Comparison of ENCODE assay signal across 21 mouse cellular contexts in genomic region chr4:56845896-56846533, GRCm38 (mm10). TPM values are rescaled to one million over a fixed set of nuclear protein-coding genes. Genes with fewer than 3 reads are reported as not detected.
DNase-seq lines count a peak whose midpoint lies in the region; ATAC-seq and TF ChIP-seq lines count a peak whose summit lies in the region.
"Had no signal": no experiment of that assay in that cellular context is flagged by ENCODE, and none has a peak within 500 bp of the region (broad histone marks: within the 10 kb centered on the region; RNA-seq: fewer than 3 reads in every experiment).

No protein-coding gene starts in this region.

- no peak overlapping the region for H3K27ac ChIP-seq in limb, embryonic 15.5 days
- no peak overlapping the region for H3K27ac ChIP-seq in limb, embryonic 10.5 days
- H3K27ac ChIP-seq in intestine, embryonic 15.5 days: no peak overlapping the region
- H3K27ac ChIP-seq: forebrain, embryonic 12.5 days; kidney, embryonic 15.5 days; midbrain, embryonic 15.5 days had no signal

- H3K9me3 ChIP-seq in limb, embryonic 15.5 days: no peaks in the 10 kb centered on the region
- no peaks in the 10 kb centered on the region for H3K9me3 ChIP-seq in limb, embryonic 10.5 days (replicated peaks)
- no peaks in the 10 kb centered on the region for H3K9me3 ChIP-seq in E14TG2a.4 (ENCODE audit: low read length)
- H3K9me3 ChIP-seq in intestine, embryonic 15.5 days: no peaks in the 10 kb centered on the region
- H3K9me3 ChIP-seq: midbrain, embryonic 15.5 days had no signal

- H3K27me3 ChIP-seq in limb, embryonic 15.5 days: no peaks in the 10 kb centered on the region
- H3K27me3 ChIP-seq in limb, embryonic 10.5 days (ENCODE audit: low read depth, poor library complexity, severe bottlenecking): no peaks in the 10 kb centered on the region
- no peaks in the 10 kb centered on the region for H3K27me3 ChIP-seq in E14TG2a.4 (ENCODE audit: insufficient read depth, low read length)
- no peaks in the 10 kb centered on the region for H3K27me3 ChIP-seq in intestine, embryonic 15.5 days (replicated peaks)
- H3K27me3 ChIP-seq: forebrain, embryonic 12.5 days; kidney, embryonic 15.5 days; midbrain, embryonic 15.5 days had no signal

- peaks cover 4% of the 10 kb centered on the region for H3K4me1 ChIP-seq in limb, embryonic 15.5 days
- peaks cover 5% of the 10 kb centered on the region; the same call in 1 of the 2 replicates for H3K4me1 ChIP-seq in limb, embryonic 10.5 days
- peaks cover 66% of the 10 kb centered on the region for H3K4me1 ChIP-seq in E14TG2a.4 (replicated peaks; ENCODE audit: low read depth, low read length)
- H3K4me1 ChIP-seq in intestine, embryonic 15.5 days (replicated peaks): peaks cover 6% of the 10 kb centered on the region; the same call in 1 of the 2 replicates
- H3K4me1 ChIP-seq: midbrain, embryonic 15.5 days had no signal

- 0 out of 2 replicates have a peak, but pooled peaks have one; percentile 55 for ATAC-seq in limb, embryonic 15.5 days (ENCODE audit: insufficient number of reproducible peaks, low FRiP score, low TSS enrichment, low read depth)
- ATAC-seq in intestine, embryonic 15.5 days: peak; percentile 72
- ATAC-seq in granulocyte monocyte progenitor cell, adult 5-6 weeks (replicated peaks; ENCODE audit: poor library complexity, severe bottlenecking): no peak
- ATAC-seq: lung, postnatal 0 days; midbrain, embryonic 15.5 days had no signal

- H3K4me3 ChIP-seq in limb, embryonic 15.5 days: no peak overlapping the region
- H3K4me3 ChIP-seq in limb, embryonic 10.5 days: no peak overlapping the region
- H3K4me3 ChIP-seq in E14TG2a.4 (replicated peaks; ENCODE audit: low read length): peak overlapping the region; percentile 82
- H3K4me3 ChIP-seq in intestine, embryonic 15.5 days (replicated peaks): no peak overlapping the region
- H3K4me3 ChIP-seq: forebrain, embryonic 12.5 days; kidney, embryonic 15.5 days; midbrain, embryonic 15.5 days had no signal

- 62% methylated on average over 12 of the region's 12 CpGs for WGBS in limb, embryonic 15.5 days
- WGBS in limb, embryonic 10.5 days: 69% methylated on average over 12 of the region's 12 CpGs
- WGBS in intestine, embryonic 15.5 days: 59% methylated on average over 12 of the region's 12 CpGs

- no peak for TF ChIP-seq CTCF in E14TG2a.4 (conservative IDR thresholded peaks at IDR 0.05; ENCODE audit: low read length)

- no peak overlapping the region for H3K9ac ChIP-seq in limb, embryonic 15.5 days
- no peak overlapping the region for H3K9ac ChIP-seq in intestine, embryonic 15.5 days
- H3K9ac ChIP-seq: forebrain, embryonic 12.5 days; kidney, embryonic 15.5 days; midbrain, embryonic 15.5 days had no signal

- H3K36me3 ChIP-seq in limb, embryonic 15.5 days: peaks cover 25% of the 10 kb centered on the region
- peaks cover 37% of the 10 kb centered on the region for H3K36me3 ChIP-seq in limb, embryonic 10.5 days
- peaks cover 39% of the 10 kb centered on the region for H3K36me3 ChIP-seq in E14TG2a.4 (ENCODE audit: insufficient read depth, low read length)
- H3K36me3 ChIP-seq in intestine, embryonic 15.5 days: 0 out of 2 replicates have a peak, but pooled peaks cover 8% of the 10 kb centered on the region

- no peak overlapping the region for H3K4me2 ChIP-seq in limb, embryonic 15.5 days
- H3K4me2 ChIP-seq in intestine, embryonic 15.5 days (replicated peaks): no peak overlapping the region
- H3K4me2 ChIP-seq: forebrain, embryonic 12.5 days; kidney, embryonic 15.5 days; midbrain, embryonic 15.5 days had no signal

- no peak for DNase-seq in limb, embryonic 10.5 days (ENCODE audit: low spot score)
- DNase-seq in NIH3T3 (ENCODE audit: low read depth): peak; percentile 37
- DNase-seq in thymus, postnatal 0 days (ENCODE audit: low spot score): no peak
- no peak for DNase-seq in kidney, postnatal 36 days
- DNase-seq: adrenal gland, postnatal 25 days; cerebellum, adult 2 months; cerebellum, postnatal 36 days; heart, adult 18-20 months; heart, postnatal 36 days; layer of hippocampus, postnatal 36 days; liver; right cerebral cortex, adult 18-20 months; thymus, postnatal 25 days had no signal

RNA-seq across cellular contexts. Expression of gene Ctnnal1, which starts 19.0 kb away (rescaled TPM):
- 24.9 and 26.7 TPM in 2 replicates for polyA plus RNA-seq in limb, embryonic 15.5 days (2015; fragmentation: Nextera tagmentation; extraction: Ambion mirVana)
- polyA plus RNA-seq in limb, embryonic 10.5 days (2016; fragmentation: Nextera tagmentation; extraction: Ambion mirVana): 29.6 and 33.2 TPM in 2 replicates
- polyA plus RNA-seq in intestine, embryonic 15.5 days (2015; fragmentation: Nextera tagmentation; extraction: Ambion mirVana): 20.6 and 25.6 TPM in 2 replicates
- 5.0 and 5.4 TPM in 2 replicates for polyA plus RNA-seq in thymus, postnatal 0 days (2015; fragmentation: Nextera tagmentation; extraction: Ambion mirVana)
- 5.9 and 6.1 TPM in 2 replicates for total RNA-seq in granulocyte monocyte progenitor cell, adult 5-6 weeks (2014; fragmentation: Nextera tagmentation)
- total RNA-seq in granulocyte monocyte progenitor cell, adult 5-6 weeks (2017): 2.0 TPM in 2 replicates

RNA-seq across cellular contexts. Expression of gene Fam206a, which starts 43.9 kb away (rescaled TPM):
- polyA plus RNA-seq in limb, embryonic 15.5 days (2015; fragmentation: Nextera tagmentation; extraction: Ambion mirVana): 15.2 and 16.4 TPM in 2 replicates
- 28.0 and 28.5 TPM in 2 replicates for polyA plus RNA-seq in limb, embryonic 10.5 days (2016; fragmentation: Nextera tagmentation; extraction: Ambion mirVana)
- polyA plus RNA-seq in intestine, embryonic 15.5 days (2015; fragmentation: Nextera tagmentation; extraction: Ambion mirVana): 13.0 and 14.9 TPM in 2 replicates
- 9.7 and 12.2 TPM in 2 replicates for polyA plus RNA-seq in thymus, postnatal 0 days (2015; fragmentation: Nextera tagmentation; extraction: Ambion mirVana)
- 31.0 and 37.9 TPM in 2 replicates for total RNA-seq in granulocyte monocyte progenitor cell, adult 5-6 weeks (2014; fragmentation: Nextera tagmentation)
- 8.7 and 10.1 TPM in 2 replicates for total RNA-seq in granulocyte monocyte progenitor cell, adult 5-6 weeks (2017)

RNA-seq across cellular contexts. Expression of gene Elp1, which starts 43.9 kb away (rescaled TPM):
- 36.7 and 40.3 TPM in 2 replicates for polyA plus RNA-seq in limb, embryonic 15.5 days (2015; fragmentation: Nextera tagmentation; extraction: Ambion mirVana)
- polyA plus RNA-seq in limb, embryonic 10.5 days (2016; fragmentation: Nextera tagmentation; extraction: Ambion mirVana): 91.9 and 96.8 TPM in 2 replicates
- 35.4 and 36.0 TPM in 2 replicates for polyA plus RNA-seq in intestine, embryonic 15.5 days (2015; fragmentation: Nextera tagmentation; extraction: Ambion mirVana)
- polyA plus RNA-seq in thymus, postnatal 0 days (2015; fragmentation: Nextera tagmentation; extraction: Ambion mirVana): 22.7 and 24.3 TPM in 2 replicates
- 52.5 and 59.4 TPM in 2 replicates for total RNA-seq in granulocyte monocyte progenitor cell, adult 5-6 weeks (2014; fragmentation: Nextera tagmentation)
- total RNA-seq in granulocyte monocyte progenitor cell, adult 5-6 weeks (2017): 39.4 and 60.0 TPM in 2 replicates
